Mouse (Mus musculus) myocyte (in vitro differentiated cells): ENCODE data around the gene Man1b1. TPM values are rescaled to one million over a fixed set of nuclear protein-coding genes. Genes with fewer than 3 reads are reported as not detected.

Experiments used
- H3K27me3 ChIP-seq: one replicate; pipeline ENCODE4 v1.6.1; 2011; ENCODE audit not compliant: control insufficient read depth, insufficient read depth, insufficient read length
- H3K36me3 ChIP-seq: one replicate; pipeline ENCODE4 v1.6.1; 2011; ENCODE audit not compliant: control insufficient read depth, insufficient read depth
- H3K4me2 ChIP-seq: one replicate; pipeline ENCODE4 v1.6.1; 2011; ENCODE audit warnings: low read depth, control low read depth
- H3K4me3 ChIP-seq: one replicate; pipeline ENCODE4 v1.5.1; 2011; ENCODE audit warnings: mild to moderate bottlenecking, control low read depth, moderate library complexity
- H3K79me2 ChIP-seq: one replicate; pipeline ENCODE4 v1.6.1; 2011; ENCODE audit not compliant: control insufficient read depth, insufficient read depth
- H3ac ChIP-seq: one replicate; pipeline ENCODE4 v1.6.1; 2011; ENCODE audit not compliant: control insufficient read depth, insufficient read length
- CEBPB ChIP-seq: IDR thresholded peaks from 2 replicates; pipeline ENCODE4 v1.6.1; 2011; ENCODE audit warnings: mild to moderate bottlenecking, moderate library complexity; ENCODE audit not compliant: poor library complexity, insufficient read depth, severe bottlenecking
- E2F4 ChIP-seq: IDR thresholded peaks from one replicate; pipeline ENCODE4 v1.6.1; 2011; ENCODE audit warnings: mild to moderate bottlenecking, control low read depth, moderate library complexity; ENCODE audit not compliant: insufficient read depth
- MAX ChIP-seq: IDR thresholded peaks from one replicate; pipeline ENCODE4 v1.6.1; 2011; ENCODE audit warnings: low read depth, mild to moderate bottlenecking, control low read depth
- MYOD1 ChIP-seq, 3 experiments: IDR thresholded peaks; one replicate each; pipeline ENCODE4 v1.6.1; 2011; ENCODE audit warnings: control low read depth in 2 of 3, low read depth in 2 of 3, mild to moderate bottlenecking in 2 of 3, moderate library complexity in 1 of 3; ENCODE audit not compliant: insufficient read length in 2 of 3, control insufficient read depth in 1 of 3
- MYOG ChIP-seq, 3 experiments: IDR thresholded peaks; one replicate each; pipeline ENCODE4 v1.6.1; 2011; ENCODE audit warnings: control low read depth in 2 of 3, low read depth in 2 of 3, mild to moderate bottlenecking in 2 of 3; ENCODE audit not compliant: insufficient read length in 2 of 3, control insufficient read depth in 1 of 3, insufficient read depth in 1 of 3
- POLR2A ChIP-seq: IDR thresholded peaks from one replicate; pipeline ENCODE4 v1.6.1; 2011; ENCODE audit warnings: low read depth, mild to moderate bottlenecking, control low read depth, moderate library complexity; ENCODE audit not compliant: insufficient read length
- POLR2AphosphoS2 ChIP-seq: IDR thresholded peaks from one replicate; pipeline ENCODE4 v1.6.1; 2011; ENCODE audit warnings: low read depth, control low read depth; ENCODE audit not compliant: insufficient read length
- REST ChIP-seq: IDR thresholded peaks from one replicate; pipeline ENCODE4 v1.6.1; 2011; ENCODE audit warnings: mild to moderate bottlenecking, control low read depth, moderate library complexity; ENCODE audit not compliant: insufficient read depth, insufficient read length
- SRF ChIP-seq: IDR thresholded peaks from one replicate; pipeline ENCODE4 v1.6.1; 2011; ENCODE audit warnings: low read depth; ENCODE audit not compliant: control insufficient read depth, insufficient read length
- TCF12 ChIP-seq: IDR thresholded peaks from one replicate; pipeline ENCODE4 v1.6.1; 2011; ENCODE audit warnings: mild to moderate bottlenecking, control low read depth; ENCODE audit not compliant: poor library complexity, insufficient read depth, severe bottlenecking
- TCF3 ChIP-seq: IDR thresholded peaks from one replicate; pipeline ENCODE4 v1.6.1; 2011; ENCODE audit warnings: low read depth, control low read depth; ENCODE audit not compliant: insufficient read length
- USF1 ChIP-seq: IDR thresholded peaks from one replicate; pipeline ENCODE4 v1.6.1; 2011; ENCODE audit warnings: low read depth, mild to moderate bottlenecking, control low read depth, moderate library complexity
- polyA plus RNA-seq: library from polyadenylated mRNA; unstranded; fragments of >200 nt; fragmentation: generic; extraction: Trizol; gene quantifications from one replicate; pipeline ENCODE4 v1.2.1, GENCODE M21; 2012; ENCODE audit warnings: missing spikeins

Gene Man1b1
- polyA plus RNA-seq, 1 experiment, result 46.3 TPM

- Histone ChIP-seq H3K4me3 (no peak within 1 kb of the TSS), H3K36me3 (peaks cover 18% of the 10 kb centered on the region), H3ac (no peak within 1 kb of the TSS), H3K27me3 (peaks cover 27% of the 10 kb centered on the region), H3K4me2 (peak within 1 kb of the TSS; percentile 93), H3K79me2 (no peaks in the 10 kb centered on the region)
- TF ChIP-seq MYOD1 (IDR thresholded peaks at IDR 0.05; ENCODE audit: control insufficient read depth in 1 of 3, insufficient read length in 2 of 3, low read depth in 2 of 3) (no peak), POLR2AphosphoS2 (no peak), USF1 (no peak), CEBPB (no peak), MYOG (IDR thresholded peaks at IDR 0.05; ENCODE audit: control insufficient read depth in 1 of 3, insufficient read depth in 1 of 3, insufficient read length in 2 of 3, low read depth in 2 of 3) (no peak), REST (no peak), TCF12 (no peak), TCF3 (no peak), SRF (no peak), E2F4 (no peak), MAX (no peak), POLR2A (no peak)
Measured at GRCm38 (mm10) chr2:25287927-25288649, 44.0 kb upstream of the Man1b1 start, which contains the start of gene Tmem210. Gene Tmem210, plus strand, starts transcription at chr2:25288145.

GRCm38 (mm10) chr2:25288734-25289345, 43.3 kb upstream of the Man1b1 start:
- Histone ChIP-seq H3ac (no peak overlapping the region), H3K4me2 (peak overlapping the region; percentile 93), H3K79me2 (no peaks in the 10 kb centered on the region), H3K27me3 (peaks cover 31% of the 10 kb centered on the region), H3K36me3 (peaks cover 18% of the 10 kb centered on the region), H3K4me3 (no peak overlapping the region)
- no peak for TF ChIP-seq TCF3
- no peak for TF ChIP-seq POLR2AphosphoS2
- TF ChIP-seq REST, result no peak
- TF ChIP-seq E2F4, result no peak
- no peak for TF ChIP-seq TCF12
- TF ChIP-seq MAX, result no peak
- TF ChIP-seq SRF, result no peak

- Histone ChIP-seq H3K4me3 (no peak within 1 kb of the TSS), H3K27me3 (peaks cover 39% of the 10 kb centered on the region), H3K79me2 (no peaks in the 10 kb centered on the region), H3ac (no peak within 1 kb of the TSS), H3K4me2 (peak within 1 kb of the TSS; percentile 93), H3K36me3 (peaks cover 11% of the 10 kb centered on the region)
- TF ChIP-seq MYOG (IDR thresholded peaks at IDR 0.05; ENCODE audit: control insufficient read depth in 1 of 3, insufficient read depth in 1 of 3, insufficient read length in 2 of 3, low read depth in 2 of 3) (peak in 2 of 3 experiments; percentile 29 to 88), SRF (no peak), MYOD1 (IDR thresholded peaks at IDR 0.05; ENCODE audit: control insufficient read depth in 1 of 3, insufficient read length in 2 of 3, low read depth in 2 of 3) (peak in 2 of 3 experiments; percentile 71 to 86), TCF3 (peak; percentile 7), USF1 (no peak), MAX (no peak)
Measured at GRCm38 (mm10) chr2:25289651-25290050, 42.5 kb upstream of the Man1b1 start, which contains the start of gene Lrrc26. Gene Lrrc26, plus strand, starts transcription at chr2:25289915.

DNA sequence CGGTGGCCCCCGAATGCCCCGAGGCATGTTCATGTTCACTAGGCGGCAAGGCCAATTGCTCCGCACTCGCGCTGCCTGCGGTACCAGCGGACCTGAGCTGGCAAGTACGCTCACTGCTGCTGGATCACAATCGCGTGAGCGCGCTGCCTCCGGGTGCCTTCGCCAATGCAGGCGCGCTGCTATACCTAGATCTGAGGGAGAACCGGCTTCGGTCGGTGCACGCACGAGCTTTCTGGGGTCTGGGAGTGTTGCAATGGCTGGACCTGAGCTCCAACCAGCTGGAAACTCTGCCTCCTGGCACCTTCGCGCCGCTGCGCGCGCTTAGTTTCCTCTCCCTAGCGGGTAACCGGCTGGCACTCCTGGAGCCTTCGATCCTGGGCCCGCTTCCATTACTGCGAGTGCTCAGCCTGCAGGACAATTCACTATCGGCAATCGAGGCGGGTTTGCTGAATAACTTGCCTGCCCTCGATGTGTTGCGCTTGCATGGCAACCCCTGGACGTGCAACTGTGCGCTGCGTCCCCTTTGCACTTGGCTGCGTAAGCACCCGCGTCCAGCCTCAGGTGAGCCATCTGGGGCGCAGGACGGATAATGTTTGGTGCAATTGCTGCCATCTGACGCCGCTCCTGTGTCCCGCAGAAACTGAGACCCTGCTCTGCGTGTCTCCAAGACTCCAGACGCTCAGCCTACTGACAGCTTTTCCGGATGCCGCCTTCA, 41.9 kb upstream of the Man1b1 start:
- H3K4me3 ChIP-seq, result no peak overlapping the region
- H3K36me3 ChIP-seq, result peaks cover 5% of the 10 kb centered on the region
- H3K79me2 ChIP-seq, result no peaks in the 10 kb centered on the region

More for the DNA sequence above, 41.9 kb upstream of the Man1b1 start:
- H3ac ChIP-seq, result no peak overlapping the region
- H3K4me2 ChIP-seq, result peak overlapping the region; percentile 93
- no peak for TF ChIP-seq POLR2AphosphoS2
- no peak for TF ChIP-seq SRF
- no peak for TF ChIP-seq TCF3
- no peak for TF ChIP-seq POLR2A
- TF ChIP-seq MYOG (IDR thresholded peaks at IDR 0.05; ENCODE audit: control insufficient read depth in 1 of 3, insufficient read depth in 1 of 3, insufficient read length in 2 of 3, low read depth in 2 of 3), result no peak
- TF ChIP-seq MAX, result no peak
- TF ChIP-seq REST, result no peak
- TF ChIP-seq MYOD1 (IDR thresholded peaks at IDR 0.05; ENCODE audit: control insufficient read depth in 1 of 3, insufficient read length in 2 of 3, low read depth in 2 of 3), result no peak
- TF ChIP-seq TCF12, result no peak
- TF ChIP-seq USF1, result no peak
- no peak for TF ChIP-seq E2F4
- TF ChIP-seq CEBPB, result no peak
- H3K27me3 ChIP-seq, result peaks cover 45% of the 10 kb centered on the region
